Mouse (Mus musculus): ENCODE data around the gene Atf7ip. TPM values are rescaled to one million over a fixed set of nuclear protein-coding genes. Genes with fewer than 3 reads are reported as not detected.

Atf7ip gene
- polyA plus RNA-seq, 1 experiment: 11.6 TPM

GRCm38 (mm10) chr6:136546286-136546685 lies 40.3 kb downstream of the Atf7ip start:
- Histone ChIP-seq H3ac (ENCODE audit: control insufficient read depth, insufficient read length) (no peak overlapping the region), H3K4me2 (ENCODE audit: low read depth) (no peak overlapping the region), H3K4me3 (no peak overlapping the region), H3K79me2 (ENCODE audit: control insufficient read depth, insufficient read depth) (peaks cover 88% of the 10 kb centered on the region), H3K27me3 (ENCODE audit: control insufficient read depth, insufficient read depth, insufficient read length) (no peaks in the 10 kb centered on the region), H3K36me3 (ENCODE audit: control insufficient read depth, insufficient read depth) (no peaks in the 10 kb centered on the region)
- TF ChIP-seq E2F4 (IDR thresholded peaks at IDR 0.05; ENCODE audit: insufficient read depth) (no peak), SRF (IDR thresholded peaks at IDR 0.05; ENCODE audit: control insufficient read depth, insufficient read length, low read depth) (no peak), REST (IDR thresholded peaks at IDR 0.05; ENCODE audit: insufficient read depth, insufficient read length) (no peak), MYOD1 (IDR thresholded peaks at IDR 0.05; ENCODE audit: control insufficient read depth in 1 of 3, insufficient read length in 2 of 3, low read depth in 2 of 3) (no peak), MYOG (IDR thresholded peaks at IDR 0.05; ENCODE audit: control insufficient read depth in 1 of 3, insufficient read depth in 1 of 3, insufficient read length in 2 of 3, low read depth in 2 of 3) (no peak), CEBPB (IDR thresholded peaks at IDR 0.05; ENCODE audit: insufficient read depth, poor library complexity, severe bottlenecking) (no peak), TCF12 (IDR thresholded peaks at IDR 0.05; ENCODE audit: insufficient read depth, poor library complexity, severe bottlenecking) (no peak), MAX (IDR thresholded peaks at IDR 0.05; ENCODE audit: low read depth) (no peak), POLR2A (IDR thresholded peaks at IDR 0.05; ENCODE audit: insufficient read length, low read depth) (no peak), TCF3 (IDR thresholded peaks at IDR 0.05; ENCODE audit: insufficient read length, low read depth) (no peak), USF1 (IDR thresholded peaks at IDR 0.05; ENCODE audit: low read depth) (no peak)

GRCm38 (mm10) chr6:136546987-136547386 lies 41.0 kb downstream of the Atf7ip start:
- TF ChIP-seq USF1 (IDR thresholded peaks at IDR 0.05; ENCODE audit: low read depth) (no peak), POLR2AphosphoS2 (IDR thresholded peaks at IDR 0.05; ENCODE audit: insufficient read length, low read depth) (no peak), MAX (IDR thresholded peaks at IDR 0.05; ENCODE audit: low read depth) (no peak), E2F4 (IDR thresholded peaks at IDR 0.05; ENCODE audit: insufficient read depth) (no peak), POLR2A (IDR thresholded peaks at IDR 0.05; ENCODE audit: insufficient read length, low read depth) (no peak), REST (IDR thresholded peaks at IDR 0.05; ENCODE audit: insufficient read depth, insufficient read length) (no peak), CEBPB (IDR thresholded peaks at IDR 0.05; ENCODE audit: insufficient read depth, poor library complexity, severe bottlenecking) (no peak), TCF12 (IDR thresholded peaks at IDR 0.05; ENCODE audit: insufficient read depth, poor library complexity, severe bottlenecking) (no peak), TCF3 (IDR thresholded peaks at IDR 0.05; ENCODE audit: insufficient read length, low read depth) (no peak), MYOG (IDR thresholded peaks at IDR 0.05; ENCODE audit: control insufficient read depth in 1 of 3, insufficient read depth in 1 of 3, insufficient read length in 2 of 3, low read depth in 2 of 3) (no peak), MYOD1 (IDR thresholded peaks at IDR 0.05; ENCODE audit: control insufficient read depth in 1 of 3, insufficient read length in 2 of 3, low read depth in 2 of 3) (no peak), SRF (IDR thresholded peaks at IDR 0.05; ENCODE audit: control insufficient read depth, insufficient read length, low read depth) (no peak)
- Histone ChIP-seq H3K36me3 (ENCODE audit: control insufficient read depth, insufficient read depth) (no peaks in the 10 kb centered on the region), H3ac (ENCODE audit: control insufficient read depth, insufficient read length) (no peak overlapping the region), H3K4me2 (ENCODE audit: low read depth) (no peak overlapping the region), H3K79me2 (ENCODE audit: control insufficient read depth, insufficient read depth) (peaks cover 88% of the 10 kb centered on the region), H3K27me3 (ENCODE audit: control insufficient read depth, insufficient read depth, insufficient read length) (no peaks in the 10 kb centered on the region), H3K4me3 (no peak overlapping the region)

GRCm38 (mm10) chr6:136548041-136548770 lies 42.2 kb downstream of the Atf7ip start:
- H3ac ChIP-seq (ENCODE audit: control insufficient read depth, insufficient read length): no peak overlapping the region
- TF ChIP-seq USF1 (IDR thresholded peaks at IDR 0.05; ENCODE audit: low read depth) (no peak), REST (IDR thresholded peaks at IDR 0.05; ENCODE audit: insufficient read depth, insufficient read length) (no peak), POLR2AphosphoS2 (IDR thresholded peaks at IDR 0.05; ENCODE audit: insufficient read length, low read depth) (no peak), TCF3 (IDR thresholded peaks at IDR 0.05; ENCODE audit: insufficient read length, low read depth) (no peak), MYOD1 (IDR thresholded peaks at IDR 0.05; ENCODE audit: control insufficient read depth in 1 of 3, insufficient read length in 2 of 3, low read depth in 2 of 3) (no peak), POLR2A (IDR thresholded peaks at IDR 0.05; ENCODE audit: insufficient read length, low read depth) (no peak), MAX (IDR thresholded peaks at IDR 0.05; ENCODE audit: low read depth) (no peak)
- no peak overlapping the region for H3K4me3 ChIP-seq
- no peaks in the 10 kb centered on the region for H3K27me3 ChIP-seq (ENCODE audit: control insufficient read depth, insufficient read depth, insufficient read length)
- H3K79me2 ChIP-seq (ENCODE audit: control insufficient read depth, insufficient read depth): peaks cover 92% of the 10 kb centered on the region
- no peak overlapping the region for H3K4me2 ChIP-seq (ENCODE audit: low read depth)
- H3K36me3 ChIP-seq (ENCODE audit: control insufficient read depth, insufficient read depth): no peaks in the 10 kb centered on the region

GRCm38 (mm10) chr6:136548796-136549195 lies 42.8 kb downstream of the Atf7ip start:
- Histone ChIP-seq H3K36me3 (ENCODE audit: control insufficient read depth, insufficient read depth) (no peaks in the 10 kb centered on the region), H3K4me2 (ENCODE audit: low read depth) (no peak overlapping the region), H3K4me3 (no peak overlapping the region), H3K27me3 (ENCODE audit: control insufficient read depth, insufficient read depth, insufficient read length) (no peaks in the 10 kb centered on the region), H3K79me2 (ENCODE audit: control insufficient read depth, insufficient read depth) (peaks cover 92% of the 10 kb centered on the region), H3ac (ENCODE audit: control insufficient read depth, insufficient read length) (no peak overlapping the region)
- TF ChIP-seq USF1 (IDR thresholded peaks at IDR 0.05; ENCODE audit: low read depth): no peak
- TF ChIP-seq CEBPB (IDR thresholded peaks at IDR 0.05; ENCODE audit: insufficient read depth, poor library complexity, severe bottlenecking): no peak
- no peak for TF ChIP-seq E2F4 (IDR thresholded peaks at IDR 0.05; ENCODE audit: insufficient read depth)
- no peak for TF ChIP-seq TCF3 (IDR thresholded peaks at IDR 0.05; ENCODE audit: insufficient read length, low read depth)
- TF ChIP-seq SRF (IDR thresholded peaks at IDR 0.05; ENCODE audit: control insufficient read depth, insufficient read length, low read depth): no peak
- TF ChIP-seq TCF12 (IDR thresholded peaks at IDR 0.05; ENCODE audit: insufficient read depth, poor library complexity, severe bottlenecking): no peak
- no peak for TF ChIP-seq POLR2AphosphoS2 (IDR thresholded peaks at IDR 0.05; ENCODE audit: insufficient read length, low read depth)
- TF ChIP-seq MAX (IDR thresholded peaks at IDR 0.05; ENCODE audit: low read depth): no peak
- no peak for TF ChIP-seq MYOG (IDR thresholded peaks at IDR 0.05; ENCODE audit: control insufficient read depth in 1 of 3, insufficient read depth in 1 of 3, insufficient read length in 2 of 3, low read depth in 2 of 3)
- TF ChIP-seq REST (IDR thresholded peaks at IDR 0.05; ENCODE audit: insufficient read depth, insufficient read length): no peak
- no peak for TF ChIP-seq POLR2A (IDR thresholded peaks at IDR 0.05; ENCODE audit: insufficient read length, low read depth)
- no peak for TF ChIP-seq MYOD1 (IDR thresholded peaks at IDR 0.05; ENCODE audit: control insufficient read depth in 1 of 3, insufficient read length in 2 of 3, low read depth in 2 of 3)
